Mouse (Mus musculus): Measurements from ENCODE around the gene Ano6. TPM values are rescaled to one million over a fixed set of nuclear protein-coding genes. Genes with fewer than 3 reads are reported as not detected.
"Not testable (repeated sequence)": the region's sequence is repeated elsewhere in the genome, so short reads cannot be mapped to it uniquely, and the experiment has no call there.

Gene Ano6
- polyA plus RNA-seq, 1 experiment from 2014 or later = 57.3 TPM

GRCm38 (mm10) chr15:95822099-95822498 is 31.5 kb downstream of the Ano6 start:
- ATAC-seq (ENCODE audit: low read depth) = no peak
- Histone ChIP-seq H3K27me3 (replicated peaks; ENCODE audit: control insufficient read depth, insufficient read depth, low read length) (no peaks in the 10 kb centered on the region), H3K9me3 (ENCODE audit: control insufficient read depth, low read length) (no peaks in the 10 kb centered on the region), H3K4me1 (ENCODE audit: control insufficient read depth, insufficient read depth, low read length) (0 out of 2 replicates have a peak, but pooled peaks cover 4% of the 10 kb centered on the region), H3K4me3 (ENCODE audit: low read depth, low read length) (no peak overlapping the region), H3K4me2 (ENCODE audit: low read depth, low read length) (no peak overlapping the region), H3K36me3 (ENCODE audit: control insufficient read depth, insufficient read depth, low read length) (no peaks in the 10 kb centered on the region), H3K9ac (ENCODE audit: low read depth, low read length) (no peak overlapping the region), H3K27ac (replicated peaks; ENCODE audit: low read depth, low read length) (no peak overlapping the region)
- no peak for DNase-seq (ENCODE audit: low spot score)
- WGBS = 91% methylated on average over 9 of the region's 9 CpGs

- Histone ChIP-seq H3K9ac (ENCODE audit: low read depth, low read length) (no peak overlapping the region), H3K4me3 (ENCODE audit: low read depth, low read length) (no peak overlapping the region), H3K4me2 (ENCODE audit: low read depth, low read length) (no peak overlapping the region), H3K4me1 (ENCODE audit: control insufficient read depth, insufficient read depth, low read length) (peaks cover 16% of the 10 kb centered on the region), H3K27me3 (replicated peaks; ENCODE audit: control insufficient read depth, insufficient read depth, low read length) (no peaks in the 10 kb centered on the region), H3K27ac (replicated peaks; ENCODE audit: low read depth, low read length) (no peak overlapping the region), H3K9me3 (ENCODE audit: control insufficient read depth, low read length) (no peaks in the 10 kb centered on the region), H3K36me3 (ENCODE audit: control insufficient read depth, insufficient read depth, low read length) (no peaks in the 10 kb centered on the region)
- 82% methylated on average over 13 of the region's 13 CpGs for WGBS
- ATAC-seq (ENCODE audit: low read depth) = no peak
- DNase-seq (ENCODE audit: low spot score) = no peak
Observed at GRCm38 (mm10) chr15:95823383-95824306, 33.0 kb downstream of the Ano6 start.

- H3K9ac ChIP-seq (ENCODE audit: low read depth, low read length) = no peak overlapping the region
- no peak overlapping the region for H3K4me2 ChIP-seq (ENCODE audit: low read depth, low read length)
- H3K27ac ChIP-seq (replicated peaks; ENCODE audit: low read depth, low read length) = no peak overlapping the region
- DNase-seq (ENCODE audit: low spot score) (no peak), ATAC-seq (ENCODE audit: low read depth) (no peak)
- WGBS = 82% methylated on average over 13 of the region's 13 CpGs
- H3K9me3 ChIP-seq (ENCODE audit: control insufficient read depth, low read length) = no peaks in the 10 kb centered on the region
- peaks cover 35% of the 10 kb centered on the region for H3K4me1 ChIP-seq (ENCODE audit: control insufficient read depth, insufficient read depth, low read length)
- no peak overlapping the region for H3K4me3 ChIP-seq (ENCODE audit: low read depth, low read length)
- H3K36me3 ChIP-seq (ENCODE audit: control insufficient read depth, insufficient read depth, low read length) = no peaks in the 10 kb centered on the region
- no peaks in the 10 kb centered on the region for H3K27me3 ChIP-seq (replicated peaks; ENCODE audit: control insufficient read depth, insufficient read depth, low read length)
Observed at GRCm38 (mm10) chr15:95826516-95826915, 35.9 kb downstream of the Ano6 start.

DNA sequence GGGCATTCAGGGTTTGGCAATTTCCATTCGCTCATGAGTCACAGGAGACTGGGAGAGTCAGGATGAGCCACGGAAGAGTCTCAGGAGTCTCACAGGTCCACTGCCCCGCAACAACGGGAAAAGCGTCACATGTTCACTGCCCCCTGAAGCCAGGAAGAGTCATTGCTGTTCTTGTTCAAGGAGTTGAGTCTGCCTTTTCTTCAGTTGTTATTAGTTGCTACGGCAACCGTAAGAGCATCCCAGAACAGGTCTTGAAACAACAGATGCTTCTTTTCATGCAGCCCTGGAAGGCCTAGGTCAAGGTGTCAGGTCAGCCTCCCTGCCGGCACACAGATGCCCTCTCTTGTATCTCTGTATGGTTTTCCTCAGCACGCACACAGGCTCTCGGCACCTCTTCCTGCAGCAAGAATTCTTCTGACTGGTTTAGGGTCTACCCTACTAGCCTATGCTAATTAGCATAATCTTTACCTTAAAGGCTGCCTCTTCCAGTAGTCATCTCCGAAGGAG is 36.9 kb downstream of the Ano6 start:
- Histone ChIP-seq H3K27ac (replicated peaks; ENCODE audit: low read depth, low read length) (0 out of 2 replicates have a peak overlapping the region, but pooled peaks have one; percentile 22), H3K27me3 (replicated peaks; ENCODE audit: control insufficient read depth, insufficient read depth, low read length) (no peaks in the 10 kb centered on the region), H3K4me3 (ENCODE audit: low read depth, low read length) (no peak overlapping the region), H3K9ac (ENCODE audit: low read depth, low read length) (no peak overlapping the region), H3K4me1 (ENCODE audit: control insufficient read depth, insufficient read depth, low read length) (peaks cover 35% of the 10 kb centered on the region), H3K36me3 (ENCODE audit: control insufficient read depth, insufficient read depth, low read length) (no peaks in the 10 kb centered on the region), H3K9me3 (ENCODE audit: control insufficient read depth, low read length) (no peaks in the 10 kb centered on the region), H3K4me2 (ENCODE audit: low read depth, low read length) (0 out of 2 replicates have a peak overlapping the region, but pooled peaks have one; percentile 16)
- WGBS = 28% methylated on average over 11 of the region's 11 CpGs
- no peak for ATAC-seq (ENCODE audit: low read depth)
- no peak for DNase-seq (ENCODE audit: low spot score)

DNA sequence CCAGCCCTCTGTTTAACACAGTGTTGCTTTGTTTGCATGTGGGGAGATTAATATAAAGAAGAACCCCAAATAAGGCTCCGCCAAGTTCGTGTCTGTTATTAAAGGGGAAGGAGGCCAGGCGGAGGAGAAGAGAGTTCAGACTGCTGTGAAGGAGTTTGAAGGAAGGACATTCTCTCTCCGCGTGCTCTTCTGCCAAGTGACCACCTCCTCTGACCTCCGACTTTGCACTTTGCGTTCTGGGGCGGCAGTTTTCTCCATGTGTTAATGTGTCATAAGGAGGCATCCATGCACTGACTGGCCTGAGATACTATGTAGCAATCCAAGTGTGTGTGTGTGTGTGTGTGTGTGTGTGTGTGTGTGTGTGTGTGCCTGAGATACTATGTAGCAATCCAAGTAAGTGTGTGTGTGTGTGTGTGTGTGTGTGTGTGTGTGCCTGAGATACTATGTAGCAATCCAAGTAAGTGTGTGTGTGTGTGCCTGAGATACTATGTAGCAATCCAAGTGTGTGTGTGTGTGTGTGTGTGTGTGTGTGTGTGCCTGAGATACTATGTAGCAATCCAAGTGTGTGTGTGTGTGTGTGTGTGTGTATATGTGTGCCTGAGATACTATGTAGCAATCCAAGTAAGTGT is 37.5 kb downstream of the Ano6 start:
- H3K4me3 ChIP-seq (ENCODE audit: low read depth, low read length); ATAC-seq (ENCODE audit: low read depth); H3K27me3 ChIP-seq (replicated peaks; ENCODE audit: control insufficient read depth, insufficient read depth, low read length); H3K4me2 ChIP-seq (ENCODE audit: low read depth, low read length); H3K9me3 ChIP-seq (ENCODE audit: control insufficient read depth, low read length); DNase-seq (ENCODE audit: low spot score); H3K9ac ChIP-seq (ENCODE audit: low read depth, low read length); H3K36me3 ChIP-seq (ENCODE audit: control insufficient read depth, insufficient read depth, low read length): not testable (repeated sequence)
- peaks cover 40% of the 10 kb centered on the region for H3K4me1 ChIP-seq (ENCODE audit: control insufficient read depth, insufficient read depth, low read length)
- 0 out of 2 replicates have a peak overlapping the region, but pooled peaks have one; percentile 22 for H3K27ac ChIP-seq (replicated peaks; ENCODE audit: low read depth, low read length)
- 50% methylated on average over 8 of the region's 8 CpGs for WGBS

DNA sequence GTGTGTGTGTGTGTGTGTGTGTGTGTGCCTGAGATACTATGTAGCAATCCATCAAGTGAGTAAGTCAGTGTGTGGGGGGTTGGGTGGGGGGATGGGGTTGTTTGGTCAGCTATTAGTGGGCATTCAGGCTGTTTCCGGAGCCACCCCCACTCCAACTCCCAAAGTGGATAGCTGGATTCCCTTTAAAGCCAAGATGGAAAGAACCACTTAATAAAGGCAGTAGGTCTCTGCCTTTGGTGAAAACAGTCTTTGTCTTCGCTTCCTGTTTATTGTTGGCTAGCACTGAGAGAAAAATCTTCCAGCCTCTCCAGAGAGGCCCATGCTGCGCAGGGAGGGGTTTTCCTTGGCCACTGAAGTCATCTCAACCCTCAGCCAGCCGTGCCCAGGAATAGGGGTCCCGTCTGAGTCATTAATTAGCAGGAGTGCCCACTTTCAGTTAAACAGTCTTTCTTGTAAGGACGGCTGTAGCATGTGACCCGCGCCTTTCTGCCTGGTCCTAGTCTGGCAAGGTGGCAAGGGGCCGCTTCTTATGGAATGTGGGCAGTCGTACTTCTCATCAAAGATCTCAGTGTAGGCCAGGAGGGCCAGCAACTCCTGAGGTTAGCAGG is 38.1 kb downstream of the Ano6 start:
- Histone ChIP-seq H3K4me2 (ENCODE audit: low read depth, low read length) (peak overlapping the region; percentile 40; the same call in 1 of the 2 replicates), H3K4me3 (ENCODE audit: low read depth, low read length) (no peak overlapping the region), H3K27ac (replicated peaks; ENCODE audit: low read depth, low read length) (peak overlapping the region; percentile 77), H3K27me3 (replicated peaks; ENCODE audit: control insufficient read depth, insufficient read depth, low read length) (no peaks in the 10 kb centered on the region), H3K9ac (ENCODE audit: low read depth, low read length) (no peak overlapping the region), H3K9me3 (ENCODE audit: control insufficient read depth, low read length) (no peaks in the 10 kb centered on the region), H3K4me1 (ENCODE audit: control insufficient read depth, insufficient read depth, low read length) (peaks cover 40% of the 10 kb centered on the region), H3K36me3 (ENCODE audit: control insufficient read depth, insufficient read depth, low read length) (no peaks in the 10 kb centered on the region)
- DNase-seq (ENCODE audit: low spot score) = no peak
- 0 out of 2 replicates have a peak, but pooled peaks have one; percentile 27 for ATAC-seq (ENCODE audit: low read depth)
- 39% methylated on average over 10 of the region's 10 CpGs for WGBS

- Histone ChIP-seq H3K4me3 (ENCODE audit: low read depth, low read length) (no peak overlapping the region), H3K4me1 (ENCODE audit: control insufficient read depth, insufficient read depth, low read length) (peaks cover 40% of the 10 kb centered on the region), H3K36me3 (ENCODE audit: control insufficient read depth, insufficient read depth, low read length) (no peaks in the 10 kb centered on the region), H3K27me3 (replicated peaks; ENCODE audit: control insufficient read depth, insufficient read depth, low read length) (no peaks in the 10 kb centered on the region), H3K27ac (replicated peaks; ENCODE audit: low read depth, low read length) (peak overlapping the region; percentile 77), H3K4me2 (ENCODE audit: low read depth, low read length) (peak overlapping the region; percentile 40), H3K9me3 (ENCODE audit: control insufficient read depth, low read length) (no peaks in the 10 kb centered on the region), H3K9ac (ENCODE audit: low read depth, low read length) (0 out of 2 replicates have a peak overlapping the region, but pooled peaks have one; percentile 21)
- peak; percentile 66 for ATAC-seq (ENCODE audit: low read depth)
- 30% methylated on average over 14 of the region's 14 CpGs for WGBS
- peak; percentile 84 for DNase-seq (ENCODE audit: low spot score)
Observed at GRCm38 (mm10) chr15:95829553-95830205, 39.0 kb downstream of the Ano6 start.

DNA sequence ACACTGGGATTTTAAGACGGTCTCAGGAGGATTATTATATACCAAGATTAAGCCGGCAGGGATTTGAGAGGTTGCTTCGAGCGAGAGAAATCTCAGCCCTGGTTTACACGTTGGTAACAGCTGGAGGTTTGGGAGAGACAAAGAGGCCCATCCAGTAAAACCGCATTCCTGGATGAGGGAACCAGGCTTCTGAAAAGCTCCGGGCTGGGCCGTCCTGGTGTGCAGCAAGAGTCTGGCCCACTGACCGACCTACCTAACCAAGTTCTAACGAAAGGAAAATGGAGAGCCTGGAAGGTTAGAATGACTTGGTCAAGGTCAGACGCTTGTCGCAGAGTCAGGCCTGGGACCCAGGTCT is 39.5 kb downstream of the Ano6 start:
- Histone ChIP-seq H3K27me3 (replicated peaks; ENCODE audit: control insufficient read depth, insufficient read depth, low read length) (no peaks in the 10 kb centered on the region), H3K27ac (replicated peaks; ENCODE audit: low read depth, low read length) (peak overlapping the region; percentile 77), H3K36me3 (ENCODE audit: control insufficient read depth, insufficient read depth, low read length) (no peaks in the 10 kb centered on the region), H3K9me3 (ENCODE audit: control insufficient read depth, low read length) (no peaks in the 10 kb centered on the region), H3K9ac (ENCODE audit: low read depth, low read length) (no peak overlapping the region), H3K4me3 (ENCODE audit: low read depth, low read length) (no peak overlapping the region), H3K4me2 (ENCODE audit: low read depth, low read length) (peak overlapping the region; percentile 40), H3K4me1 (ENCODE audit: control insufficient read depth, insufficient read depth, low read length) (peaks cover 40% of the 10 kb centered on the region)
- ATAC-seq (ENCODE audit: low read depth) (peak; percentile 58; the same call in 1 of the 2 replicates), DNase-seq (ENCODE audit: low spot score) (peak; percentile 84)
- 53% methylated on average over 12 of the region's 12 CpGs for WGBS

Measured in embryonic facial prominence, embryonic 14.5 days (tissue).